Mouse (Mus musculus): ENCODE data around the gene Thbs2. TPM values are rescaled to one million over a fixed set of nuclear protein-coding genes. Genes with fewer than 3 reads are reported as not detected.

The Thbs2 gene
- total and polyA plus RNA-seq, 2 experiments from 2014 or later, result 2.9 to 10.3 TPM

DNA sequence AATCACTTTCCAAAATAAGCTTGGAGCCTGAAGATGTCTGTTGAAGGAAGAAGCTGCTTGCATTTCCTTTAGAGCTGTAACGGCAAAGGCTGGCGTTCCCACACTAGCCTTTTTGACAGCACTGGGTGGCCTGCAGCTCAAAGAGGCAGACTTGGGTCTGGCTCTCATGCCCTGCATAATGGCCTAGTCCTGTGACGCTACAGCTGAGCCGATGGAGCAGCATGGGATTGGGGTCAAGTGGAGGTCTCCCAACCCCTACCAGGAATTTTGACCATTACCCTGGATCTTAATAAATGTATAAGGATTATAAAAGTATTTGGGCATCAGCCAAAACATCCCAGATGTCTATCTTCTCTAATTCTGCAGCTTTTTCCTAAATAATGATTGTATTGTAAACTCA, 75.0 kb downstream of the Thbs2 start:
- no peaks in the 10 kb centered on the region for H3K4me1 ChIP-seq (ENCODE audit: insufficient read depth)
- no peak overlapping the region for H3K27ac ChIP-seq (ENCODE audit: low read depth, low read length)
- H3K4me2 ChIP-seq (ENCODE audit: low read depth), result no peak overlapping the region
- H3K4me3 ChIP-seq (ENCODE audit: low read depth, low read length), result no peak overlapping the region
- TF ChIP-seq CTCF (IDR thresholded peaks at IDR 0.05; ENCODE audit: low read depth), result no peak
- ATAC-seq, result no peak
- no peaks in the 10 kb centered on the region for H3K27me3 ChIP-seq (ENCODE audit: insufficient read depth, low read length)
- no peaks in the 10 kb centered on the region for H3K9me3 ChIP-seq (ENCODE audit: low read length)
- no peak overlapping the region for H3K9ac ChIP-seq
- no peak for DNase-seq
- no peaks in the 10 kb centered on the region for H3K36me3 ChIP-seq (ENCODE audit: insufficient read depth)
- 75% methylated on average over 4 of the region's 4 CpGs for WGBS

Other genes starting within 250 kb of the Thbs2 start
- 1.1 and 1.6 TPM in 2 replicates for gene Wdr27, start 248.9 kb upstream of the Thbs2 start, total RNA-seq (2014; rRNA removed)
- gene Wdr27, start 248.9 kb upstream of the Thbs2 start, polyA plus RNA-seq (2015; fragmentation: Nextera tagmentation; extraction: Ambion mirVana), result 9.5 and 10.0 TPM in 2 replicates
- 21.1 and 24.2 TPM in 2 replicates for gene 1600012H06Rik, start 248.9 kb upstream of the Thbs2 start, total RNA-seq (2014; rRNA removed)
- gene 1600012H06Rik, start 248.9 kb upstream of the Thbs2 start, polyA plus RNA-seq (2015; fragmentation: Nextera tagmentation; extraction: Ambion mirVana), result 27.1 and 29.2 TPM in 2 replicates

All from forebrain, postnatal 0 days (tissue).